Mouse (Mus musculus): ENCODE measurements at regions not wholly inside any gene's neighbourhood (a gene's known extent, or its start where the extent isn't known, plus 50 kb on each side); places are given as distances from the start of the nearest gene placed in this dataset.
"Not testable (repeated sequence)": the region's sequence is repeated elsewhere in the genome, so short reads cannot be mapped to it uniquely, and the experiment has no call there.

- no peak for DNase-seq (ENCODE audit: low read depth)
Measured at GRCm38 (mm10) chr3:149067758-149068157, 77.4 kb upstream of the Adgrl2 start.

- no peak for DNase-seq (ENCODE audit: low read depth)
Measured at GRCm38 (mm10) chr3:149055077-149055476, 64.7 kb upstream of the Adgrl2 start.

GRCm38 (mm10) chr3:149052295-149052902 is 62.0 kb upstream of the Adgrl2 start:
- not testable (repeated sequence) for DNase-seq (ENCODE audit: low read depth)

- no peak for DNase-seq (ENCODE audit: low read depth)
Measured at GRCm38 (mm10) chr3:149045343-149045742, 55.0 kb upstream of the Adgrl2 start.

GRCm38 (mm10) chr3:149043901-149044300 is 53.5 kb upstream of the Adgrl2 start:
- DNase-seq (ENCODE audit: low read depth), result no peak

- no peak for DNase-seq (ENCODE audit: low read depth)
Measured at GRCm38 (mm10) chr3:149042527-149042926, 52.2 kb upstream of the Adgrl2 start.

- no peak for DNase-seq (ENCODE audit: low read depth)
Measured at GRCm38 (mm10) chr3:149041188-149041587, 50.8 kb upstream of the Adgrl2 start.

Measured in fibroblast of lung, adult 2 months (primary cell).